Mouse (Mus musculus) spleen, adult 2 months (tissue): ENCODE results near the gene Cass4.

Source experiments
- CTCF ChIP-seq: fragments of 200-500 bp; IDR thresholded peaks from 2 replicates; pipeline ENCODE4 v1.5.1; 2011; ENCODE audit warnings: mild to moderate bottlenecking, inconsistent platforms; ENCODE audit not compliant: insufficient read depth, insufficient read length, insufficient replicate concordance; ENCODE audit errors: extremely low read depth
- POLR2A ChIP-seq: fragments of 200-500 bp; IDR thresholded peaks from 2 replicates; pipeline ENCODE4 v1.6.1; 2011; ENCODE audit warnings: low read depth, low read length, inconsistent platforms

GRCm38 (mm10) chr2:172416876-172417275, 23.3 kb downstream of the Cass4 start:
- TF ChIP-seq CTCF (no peak), POLR2A (no peak)
